Mouse (Mus musculus): ENCODE data around the gene Rnf123.

GRCm38 (mm10) chr9:108095518-108095917 lies 12.4 kb upstream of the Rnf123 start:
- peak; percentile 83 for TF ChIP-seq CTCF (IDR thresholded peaks at IDR 0.05; ENCODE audit: borderline replicate concordance, insufficient read depth, low read depth, low read length)
- no peak for TF ChIP-seq POLR2A (IDR thresholded peaks at IDR 0.05; ENCODE audit: borderline replicate concordance, insufficient read depth, low read length)

Measured in cerebellum, adult 2 months (tissue).